Mouse (Mus musculus): ENCODE measurements around the gene Edem3.

- TF ChIP-seq CTCF (conservative IDR thresholded peaks at IDR 0.05; ENCODE audit: low read length) (no peak), POU5F1 (IDR thresholded peaks at IDR 0.05; ENCODE audit: borderline replicate concordance, low read length) (no peak)
Measured at GRCm38 (mm10) chr1:151719911-151720310, 35.3 kb upstream of the Edem3 start.

Measured in E14TG2a.4 (cell line).